Mouse (Mus musculus): ENCODE data around the gene Akirin1. TPM values are rescaled to one million over a fixed set of nuclear protein-coding genes. Genes with fewer than 3 reads are reported as not detected.

Gene Akirin1
- polyA plus RNA-seq, 1 experiment, result 23.6 TPM

DNA sequence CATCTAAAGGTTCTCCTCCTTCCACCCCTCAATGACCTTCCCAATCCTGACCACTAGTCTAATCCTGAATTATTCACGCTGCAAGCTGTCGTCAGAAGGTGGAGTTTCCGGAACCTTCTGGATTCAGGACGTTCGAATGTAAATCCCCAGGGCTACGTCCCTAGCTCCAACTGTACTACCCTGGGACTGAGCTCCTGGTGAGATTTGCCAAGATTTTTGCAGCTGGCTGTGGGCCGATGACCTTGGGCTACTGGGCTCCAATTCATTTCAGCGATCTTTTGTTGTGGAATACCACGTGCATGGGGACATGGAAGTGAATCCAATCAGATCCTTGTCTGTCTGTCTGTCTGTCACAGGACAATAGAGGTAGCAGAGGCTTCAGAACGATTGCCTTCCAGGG, 59.8 kb downstream of the Akirin1 start:
- TF ChIP-seq POLR2A (IDR thresholded peaks at IDR 0.05; ENCODE audit: borderline replicate concordance, extremely low read depth, low read depth, low read length) (no peak), CTCF (IDR thresholded peaks at IDR 0.05; ENCODE audit: insufficient read depth, low read length) (no peak)
- H3K4me1 ChIP-seq (ENCODE audit: control insufficient read depth, insufficient read depth, low read length), result peaks cover 3% of the 10 kb centered on the region; the same call in 1 of the 2 replicates
- WGBS, result 79% methylated on average over 10 of the region's 10 CpGs
- no peak overlapping the region for H3K4me3 ChIP-seq (replicated peaks; ENCODE audit: extremely low read depth, low read depth, low read length)
- no peak for DNase-seq

DNA sequence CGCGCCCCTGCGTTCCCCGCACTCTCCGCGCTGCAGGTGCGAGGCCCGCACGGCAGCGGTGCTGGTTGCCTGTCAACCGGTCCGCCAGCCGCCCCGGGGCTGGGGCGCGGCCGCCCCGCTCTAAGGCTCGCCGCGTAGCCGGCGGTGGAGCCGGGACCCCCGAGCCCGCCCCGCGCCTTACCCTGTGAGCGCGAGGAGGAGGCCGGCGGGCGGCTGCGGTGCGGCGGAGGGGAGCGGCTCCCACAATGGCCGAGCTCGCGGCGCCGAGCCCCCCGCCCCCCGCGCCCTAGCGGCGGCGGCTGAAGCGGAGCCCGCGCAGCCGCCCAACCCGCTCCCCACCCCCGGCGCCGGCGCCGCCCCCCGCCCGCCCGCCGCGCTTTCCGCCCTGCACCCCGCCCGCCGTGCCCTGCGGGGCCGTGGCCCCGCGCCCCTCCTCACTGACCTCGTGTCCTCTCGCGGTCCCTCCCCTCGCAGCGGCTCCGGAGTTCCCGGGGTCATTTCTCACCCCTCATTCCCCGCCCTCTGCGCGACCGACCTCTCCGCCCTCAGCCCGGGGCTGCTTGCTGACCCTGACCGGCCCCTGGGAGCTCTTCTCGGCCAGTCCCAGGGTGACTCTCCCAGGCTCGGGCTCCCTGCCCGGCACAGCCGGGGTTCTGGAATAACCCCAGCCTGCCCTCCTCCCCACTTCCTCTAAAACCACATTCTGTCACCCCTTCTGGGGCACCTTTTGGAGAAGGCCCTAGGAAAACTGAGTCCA, 62.9 kb downstream of the Akirin1 start:
- peak; percentile 38 for DNase-seq
- Histone ChIP-seq H3K4me1 (ENCODE audit: control insufficient read depth, insufficient read depth, low read length) (peaks cover 3% of the 10 kb centered on the region; the same call in 1 of the 2 replicates), H3K4me3 (replicated peaks; ENCODE audit: extremely low read depth, low read depth, low read length) (peak overlapping the region; percentile 67)
- 2% methylated on average over 71 of the region's 89 CpGs for WGBS
- TF ChIP-seq CTCF (IDR thresholded peaks at IDR 0.05; ENCODE audit: insufficient read depth, low read length) (no peak), POLR2A (IDR thresholded peaks at IDR 0.05; ENCODE audit: borderline replicate concordance, extremely low read depth, low read depth, low read length) (no peak)

DNA sequence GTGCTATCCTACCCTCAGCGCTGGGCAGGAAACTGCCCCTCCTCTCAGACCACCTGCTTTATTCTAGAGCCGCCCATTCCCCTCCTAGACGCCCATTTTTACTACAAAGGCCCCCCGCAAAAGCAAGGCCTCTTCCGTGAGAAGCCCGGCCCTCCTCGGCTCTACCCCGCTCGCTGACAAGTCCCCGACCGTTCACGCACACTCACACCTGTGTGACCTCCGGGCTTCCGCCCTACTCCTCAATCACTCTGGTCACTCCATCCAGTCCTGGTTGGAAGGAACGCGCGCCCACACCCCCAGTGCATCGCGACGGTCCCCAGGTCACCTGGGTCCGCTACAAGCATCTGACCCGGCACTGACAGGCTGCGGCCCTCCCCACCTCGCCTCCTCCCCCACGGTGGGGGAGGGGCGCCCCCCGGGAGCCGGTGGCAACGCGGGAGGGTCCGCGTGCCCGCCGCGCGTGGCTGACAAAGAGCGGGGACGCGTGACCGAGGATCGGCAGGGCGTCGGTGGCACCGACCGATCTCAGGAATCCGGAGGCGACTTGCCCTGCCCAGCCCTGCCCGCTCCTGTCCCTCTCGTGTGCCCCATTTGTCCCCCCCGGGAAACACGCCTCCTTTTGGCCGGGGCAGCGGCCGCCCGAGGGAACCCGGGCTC, 63.6 kb downstream of the Akirin1 start:
- no peak for DNase-seq
- H3K4me1 ChIP-seq (ENCODE audit: control insufficient read depth, insufficient read depth, low read length), result peaks cover 3% of the 10 kb centered on the region; the same call in 1 of the 2 replicates
- no peak for TF ChIP-seq CTCF (IDR thresholded peaks at IDR 0.05; ENCODE audit: insufficient read depth, low read length)
- TF ChIP-seq POLR2A (IDR thresholded peaks at IDR 0.05; ENCODE audit: borderline replicate concordance, extremely low read depth, low read depth, low read length), result no peak
- 4% methylated on average over 49 of the region's 56 CpGs for WGBS
- peak overlapping the region; percentile 54 for H3K4me3 ChIP-seq (replicated peaks; ENCODE audit: extremely low read depth, low read depth, low read length)

DNA sequence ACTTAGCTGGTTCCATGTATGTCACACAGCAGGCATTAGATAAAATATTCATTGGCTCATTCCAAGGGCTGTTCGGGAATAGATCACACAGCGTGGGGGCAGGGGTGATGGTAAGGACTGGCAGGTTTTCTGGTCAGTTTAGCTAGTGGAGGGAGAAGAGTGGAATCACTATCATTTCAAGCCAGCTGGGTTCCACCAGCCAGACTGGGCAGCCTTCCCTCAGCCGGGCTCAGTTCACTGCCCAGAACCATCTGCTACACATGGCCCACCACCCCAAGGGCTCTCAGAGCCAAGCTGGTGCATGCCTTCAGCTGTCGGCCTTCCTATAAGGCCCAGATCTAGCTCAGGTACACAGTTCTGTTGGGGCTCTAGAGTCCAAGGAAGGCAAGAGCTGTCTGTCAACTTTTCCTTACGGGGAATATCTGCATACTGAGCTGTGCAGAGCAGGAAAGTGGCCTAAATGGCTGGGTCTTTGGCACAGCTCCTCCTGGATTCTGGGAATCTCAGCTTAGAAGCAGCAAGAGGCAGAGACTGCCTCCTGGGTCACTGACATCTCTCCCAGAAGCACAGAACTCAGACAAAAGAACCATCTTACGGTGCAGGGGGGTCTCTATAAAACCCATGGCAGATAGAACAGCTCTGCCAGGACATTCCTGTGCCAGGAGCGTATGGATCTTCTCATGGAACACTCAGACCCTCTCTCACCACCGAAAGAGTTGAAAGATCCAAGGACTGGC, 64.5 kb downstream of the Akirin1 start:
- Histone ChIP-seq H3K4me3 (replicated peaks; ENCODE audit: extremely low read depth, low read depth, low read length) (no peak overlapping the region), H3K4me1 (ENCODE audit: control insufficient read depth, insufficient read depth, low read length) (peaks cover 3% of the 10 kb centered on the region; the same call in 1 of the 2 replicates)
- TF ChIP-seq CTCF (IDR thresholded peaks at IDR 0.05; ENCODE audit: insufficient read depth, low read length) (no peak), POLR2A (IDR thresholded peaks at IDR 0.05; ENCODE audit: borderline replicate concordance, extremely low read depth, low read depth, low read length) (no peak)
- 68% methylated on average over 8 of the region's 8 CpGs for WGBS
- DNase-seq, result no peak

DNA sequence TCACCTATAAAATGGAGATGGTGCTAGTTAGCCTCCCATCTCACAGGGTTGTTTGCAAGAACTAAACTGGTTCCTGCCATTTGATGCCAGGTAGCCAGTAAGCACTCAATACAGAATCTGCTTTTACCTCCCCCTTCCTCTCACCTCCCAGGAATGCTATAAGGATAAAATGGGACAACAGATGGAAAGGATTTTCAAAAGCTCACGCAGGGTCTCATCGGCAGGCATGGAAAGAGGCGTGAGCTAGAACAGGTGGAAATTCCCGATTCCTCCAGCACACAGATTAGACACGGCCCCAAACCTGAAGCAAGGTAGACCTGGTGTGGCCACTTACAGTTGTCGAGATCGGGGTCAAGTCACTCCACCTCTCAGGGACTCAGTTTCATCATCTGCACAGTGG, 65.1 kb downstream of the Akirin1 start:
- no peak for DNase-seq
- Histone ChIP-seq H3K4me3 (replicated peaks; ENCODE audit: extremely low read depth, low read depth, low read length) (no peak overlapping the region), H3K4me1 (ENCODE audit: control insufficient read depth, insufficient read depth, low read length) (peaks cover 3% of the 10 kb centered on the region; the same call in 1 of the 2 replicates)
- TF ChIP-seq POLR2A (IDR thresholded peaks at IDR 0.05; ENCODE audit: borderline replicate concordance, extremely low read depth, low read depth, low read length) (no peak), CTCF (IDR thresholded peaks at IDR 0.05; ENCODE audit: insufficient read depth, low read length) (no peak)
- WGBS, result 78% methylated on average over 7 of the region's 7 CpGs

Other genes with a start within 250 kb of the Akirin1 start
- 216 and 249 TPM in 2 replicates for gene Macf1, start 66.0 kb downstream of the Akirin1 start, polyA plus RNA-seq (2012; rRNA removed)
- 24.3 and 54.2 TPM in 2 replicates for gene Ndufs5, start 32.1 kb downstream of the Akirin1 start, polyA plus RNA-seq (2012; rRNA removed)
- gene Rhbdl2, start 37.5 kb upstream of the Akirin1 start, polyA plus RNA-seq (2012; rRNA removed), result 0.29 and 0.66 TPM in 2 replicates
- not detected in 2 replicates for gene 4933427I04Rik, start 109.3 kb upstream of the Akirin1 start, polyA plus RNA-seq (2012; rRNA removed)
- gene Mycbp, start 154.5 kb upstream of the Akirin1 start, polyA plus RNA-seq (2012; rRNA removed), result 10.7 and 15.7 TPM in 2 replicates
- gene Rragc, start 167.1 kb upstream of the Akirin1 start, polyA plus RNA-seq (2012; rRNA removed), result 39.9 and 49.6 TPM in 2 replicates
- gene 4930535I16Rik, start 167.7 kb upstream of the Akirin1 start, polyA plus RNA-seq (2012; rRNA removed), result not detected in 2 replicates

All from lung, adult 2 months (tissue).